Mouse (Mus musculus): ENCODE results near the gene Gm20509.

DNA sequence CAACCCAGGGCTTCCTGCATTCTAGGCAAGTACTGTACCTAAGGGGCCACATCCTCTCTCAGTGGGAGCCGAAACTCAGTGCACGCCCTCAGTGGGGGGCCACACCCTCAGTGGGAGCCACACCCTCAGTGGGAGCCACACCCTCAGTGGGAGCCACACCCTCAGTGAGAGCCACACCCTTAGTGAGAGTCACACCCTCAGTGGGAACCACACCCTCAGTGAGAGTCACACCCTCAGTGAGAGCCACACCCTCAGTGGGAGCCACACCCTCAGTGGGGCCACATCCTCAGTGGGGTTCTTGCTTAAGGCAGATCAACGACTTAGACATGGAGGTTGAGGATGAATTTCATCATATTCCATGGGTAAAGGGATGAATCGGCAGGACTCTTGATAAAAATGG is 55.7 kb downstream of the Gm20509 start:
- TF ChIP-seq CTCF (IDR thresholded peaks at IDR 0.05; ENCODE audit: control insufficient read depth, insufficient read depth, low read length) = no peak
- no peak for TF ChIP-seq POLR2A (IDR thresholded peaks at IDR 0.05; ENCODE audit: borderline replicate concordance, control insufficient read depth, low read depth, low read length)

Data from bone marrow, adult 2 months (tissue).